Mouse (Mus musculus) G1E (cell line): ENCODE measurements at regions not wholly inside any gene's neighbourhood (a gene's known extent, or its start where the extent isn't known, plus 50 kb on each side); places are given as distances from the start of the nearest gene placed in this dataset.

Experiments used
- CTCF ChIP-seq: IDR thresholded peaks from 2 replicates; pipeline ENCODE4 v1.5.1; 2012; ENCODE audit warnings: low read depth, low read length, inconsistent platforms, mixed read lengths
- GATA1 ChIP-seq: IDR thresholded peaks from 2 replicates; pipeline ENCODE4 v1.6.1; 2012; ENCODE audit warnings: borderline replicate concordance, low read length, inconsistent platforms, mixed read lengths
- GATA2 ChIP-seq: IDR thresholded peaks from 2 replicates; pipeline ENCODE4 v1.6.1; 2012; ENCODE audit warnings: low read depth, low read length, inconsistent platforms, borderline replicate concordance
- POLR2AphosphoS5 ChIP-seq: IDR thresholded peaks from 2 replicates; pipeline ENCODE4 v1.6.1; 2012; ENCODE audit warnings: low read depth, low read length, inconsistent platforms; ENCODE audit not compliant: insufficient replicate concordance
- TAL1 ChIP-seq: conservative IDR thresholded peaks from 2 replicates; pipeline ENCODE4 v1.6.1; 2012; ENCODE audit warnings: low read depth, low read length, inconsistent platforms, mixed read lengths

DNA sequence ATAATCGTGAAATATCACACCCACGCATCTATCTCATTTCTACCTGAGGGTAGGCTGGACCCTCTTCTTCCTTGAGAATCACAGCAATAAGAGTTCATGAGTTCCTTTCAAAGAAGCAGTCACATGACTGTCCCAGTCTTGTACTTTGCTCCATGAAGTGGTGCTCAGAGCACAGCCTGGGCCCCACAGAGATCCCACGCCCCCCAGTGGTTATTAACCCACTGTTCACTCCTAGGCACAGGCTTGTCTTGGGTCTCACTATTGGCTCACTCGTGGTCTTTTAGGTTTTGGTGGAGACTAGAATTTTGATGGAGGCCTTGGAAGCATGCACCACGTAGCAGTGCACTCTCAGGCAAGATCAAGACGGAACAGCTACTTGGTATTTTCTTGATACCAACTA is 57.4 kb upstream of the Shisa3 start:
- TF ChIP-seq CTCF (no peak), GATA1 (no peak), POLR2AphosphoS5 (no peak), TAL1 (no peak), GATA2 (no peak)
